In genomic region chr10:5068676-5069265, GRCm38 (mm10) we compare ENCODE assay signal across 17 mouse cellular contexts. TPM values are rescaled to one million over a fixed set of nuclear protein-coding genes. Genes with fewer than 3 reads are reported as not detected.
DNase-seq lines count a peak whose midpoint lies in the region; ATAC-seq lines count a peak whose summit lies in the region.
"Had no signal": no experiment of that assay in that cellular context is flagged by ENCODE, and none has a peak within 500 bp of the region (broad histone marks: within the 10 kb centered on the region; RNA-seq: fewer than 3 reads in every experiment).

Gene Gm10097 (plus strand): TSS chr10:5069192.

- intact Hi-C loops in heart, postnatal 36 days (cut with DNase I): no loop called here

- no peak within 1 kb of the TSS for H3K9ac ChIP-seq in hindbrain, embryonic 12.5 days
- H3K9ac ChIP-seq: hindbrain, embryonic 15.5 days had no signal

- no peak for DNase-seq in frontal cortex, postnatal 25 days (ENCODE audit: low spot score in 2 of 2)
- DNase-seq in cerebellum, adult 11 months: peak; percentile 24
- peak; percentile 68 to 75 for DNase-seq in heart, adult 18-20 months
- DNase-seq in heart, postnatal 36 days: peak; percentile 21 to 48
- DNase-seq: kidney, postnatal 10 days; lung, postnatal 10 days; thymus, adult 2 months had no signal

- H3K4me2 ChIP-seq in hindbrain, embryonic 12.5 days (replicated peaks): no peak within 1 kb of the TSS
- H3K4me2 ChIP-seq: hindbrain, embryonic 15.5 days had no signal

- H3K4me3 ChIP-seq in hindbrain, embryonic 12.5 days: no peak within 1 kb of the TSS
- H3K4me3 ChIP-seq: erythroblast, embryonic 14.5 days; hindbrain, embryonic 15.5 days had no signal

- H3K4me1 ChIP-seq in hindbrain, embryonic 12.5 days: no peaks in the 10 kb centered on the region
- H3K4me1 ChIP-seq: hindbrain, embryonic 15.5 days had no signal

- H3K36me3 ChIP-seq in hindbrain, embryonic 12.5 days: no peaks in the 10 kb centered on the region

- WGBS in hindbrain, embryonic 12.5 days: 87% methylated on average over 14 of the region's 14 CpGs

- no peaks in the 10 kb centered on the region for H3K27me3 ChIP-seq in hindbrain, embryonic 12.5 days
- H3K27me3 ChIP-seq: hindbrain, embryonic 15.5 days had no signal

- H3K27ac ChIP-seq in hindbrain, embryonic 12.5 days: no peak within 1 kb of the TSS
- H3K27ac ChIP-seq: hindbrain, embryonic 15.5 days had no signal

- peak; percentile 78 for ATAC-seq in frontal cortex, adult (ENCODE audit: low TSS enrichment)
- no peak for ATAC-seq in erythroid progenitor cell, adult 5-6 weeks (replicated peaks; ENCODE audit: low FRiP score, poor library complexity, severe bottlenecking)
- no peak for ATAC-seq in megakaryocyte, adult 5-6 weeks (ENCODE audit: poor library complexity, severe bottlenecking)
- no peak for ATAC-seq in hindbrain, embryonic 12.5 days (ENCODE audit: low FRiP score)
- ATAC-seq: midbrain, embryonic 16.5 days had no signal

- no peaks in the 10 kb centered on the region for H3K9me3 ChIP-seq in hindbrain, embryonic 12.5 days (replicated peaks)
- H3K9me3 ChIP-seq: hindbrain, embryonic 15.5 days had no signal

RNA-seq across cellular contexts. Expression of gene Gm10097, which starts in this region (rescaled TPM):
- total RNA-seq in heart, adult 18-20 months (2021): under 1 TPM; 0.47 to 0.57 TPM
- total RNA-seq in heart, postnatal 36 days (2021): under 1 TPM; 0.44 to 0.60 TPM
- total RNA-seq in erythroid progenitor cell, adult 5-6 weeks (2015; ENCODE audit: low replicate concordance): not detected in 2 replicates
- 0.39 TPM in 1 of 2 replicates, not detected in the other for total RNA-seq in erythroid progenitor cell, adult 5-6 weeks (2017; ENCODE audit: low replicate concordance)
- total RNA-seq in megakaryocyte, adult 5-6 weeks (2015): not detected in 2 replicates
- 0.18 TPM in 1 of 2 replicates, not detected in the other for total RNA-seq in megakaryocyte, adult 5-6 weeks (2017)
- 0.08 and 0.21 TPM in 2 replicates for polyA plus RNA-seq in hindbrain, embryonic 12.5 days (2016; fragmentation: Nextera tagmentation; extraction: Ambion mirVana)
- total RNA-seq: adrenal gland, adult 18-20 months; MEL; neutrophil, adult 5-6 weeks had no signal
- polyA plus RNA-seq: erythroblast, embryonic 14.5 days; thymus, adult 2 months had no signal

Comparison
In these comparisons a context has a peak if more than half of its experiments do, and no peak if none do; other contexts are left out.
1. Peak in DNase-seq in heart, adult 18-20 months; RNA of the gene not detected or under 1 TPM.
2. Peak in DNase-seq in heart, postnatal 36 days; RNA of the gene not detected or under 1 TPM.